Mouse (Mus musculus) embryonic facial prominence, embryonic 11.5 days (tissue): ENCODE results near the gene Wipf1. TPM values are rescaled to one million over a fixed set of nuclear protein-coding genes. Genes with fewer than 3 reads are reported as not detected.

Experiments
- ATAC-seq: fragments of 200-750 bp; cut with Nextera tagmentation; replicated peaks from 2 replicates; pipeline ENCODE4 v1.8.0; 2017; ENCODE audit warnings: low read depth; ENCODE audit not compliant: insufficient number of reproducible peaks, low FRiP score, low TSS enrichment
- DNase-seq: peaks from one replicate; pipeline ENCODE4 v3.0.0-alpha.2; 2015; ENCODE audit warnings: low spot score
- H3K27ac ChIP-seq: fragments of 300-500 bp; sonication (generic); replicated peaks from 2 replicates; pipeline ENCODE4 v1.5.1; 2014; ENCODE audit warnings: mild to moderate bottlenecking, low read depth, low read length, control low read depth
- H3K27me3 ChIP-seq: fragments of 300-500 bp; sonication (generic); 2 replicates; pipeline ENCODE4 v1.6.1; 2014; ENCODE audit warnings: mild to moderate bottlenecking, low read length, moderate library complexity, mixed read lengths; ENCODE audit not compliant: control insufficient read depth, insufficient read depth
- H3K36me3 ChIP-seq: fragments of 300-500 bp; sonication (generic); replicated peaks from 2 replicates; pipeline ENCODE4 v1.6.1; 2014; ENCODE audit warnings: low read depth, mild to moderate bottlenecking, low read length, moderate library complexity, mixed read lengths; ENCODE audit not compliant: control insufficient read depth, insufficient read depth
- H3K4me1 ChIP-seq: fragments of 300-500 bp; sonication (generic); 2 replicates; pipeline ENCODE4 v1.6.1; 2014; ENCODE audit warnings: low read length, mixed read lengths; ENCODE audit not compliant: control insufficient read depth, insufficient read depth
- H3K4me2 ChIP-seq: fragments of 300-500 bp; sonication (generic); 2 replicates; pipeline ENCODE4 v1.6.1; 2014; ENCODE audit warnings: low read depth, mild to moderate bottlenecking, control low read depth, low read length, moderate library complexity
- H3K4me3 ChIP-seq: fragments of 300-500 bp; sonication (generic); 2 replicates; pipeline ENCODE4 v1.5.1; 2014; ENCODE audit warnings: low read depth, low read length, control low read depth
- H3K9ac ChIP-seq: fragments of 300-500 bp; sonication (generic); replicated peaks from 2 replicates; pipeline ENCODE4 v1.6.1; 2014; ENCODE audit warnings: mild to moderate bottlenecking, control low read depth, low read length
- H3K9me3 ChIP-seq: fragments of 300-500 bp; sonication (generic); replicated peaks from 2 replicates; pipeline ENCODE4 v1.6.1; 2016; ENCODE audit warnings: mild to moderate bottlenecking, low read length, inconsistent platforms, mixed read lengths; ENCODE audit not compliant: control insufficient read depth
- WGBS: fragments of 180-500 bp; shearing (Covaris S2); extraction: QIAGEN DNeasy Blood & Tissue Kit; methylation state at CpG from one replicate; pipeline ENCODE4 v1.1.7; 2014; 5-methylcytosine and 5-hydroxymethylcytosine counted together
- polyA plus RNA-seq: library from polyadenylated mRNA; unstranded; fragments of >200 nt; fragmentation: Nextera tagmentation; extraction: Ambion mirVana; gene quantifications from 2 replicates; pipeline ENCODE4 v1.2.1, GENCODE M21; 2014

Wipf1 gene
- polyA plus RNA-seq, 1 experiment from 2014 or later, result 17.5 TPM

- Histone ChIP-seq H3K4me2 (no peak overlapping the region), H3K4me1 (no peaks in the 10 kb centered on the region), H3K9me3 (no peaks in the 10 kb centered on the region), H3K4me3 (no peak overlapping the region), H3K27me3 (no peaks in the 10 kb centered on the region), H3K9ac (no peak overlapping the region), H3K27ac (no peak overlapping the region), H3K36me3 (no peaks in the 10 kb centered on the region)
- 42% methylated on average over 5 of the region's 5 CpGs for WGBS
- no peak for ATAC-seq
- DNase-seq, result no peak
These were observed 113.6 kb downstream of the Wipf1 start for GRCm38 (mm10) chr2:73415892-73416291.

- Histone ChIP-seq H3K27ac (no peak overlapping the region), H3K9ac (no peak overlapping the region), H3K9me3 (no peaks in the 10 kb centered on the region), H3K4me2 (no peak overlapping the region), H3K4me1 (no peaks in the 10 kb centered on the region), H3K27me3 (no peaks in the 10 kb centered on the region), H3K36me3 (no peaks in the 10 kb centered on the region), H3K4me3 (no peak overlapping the region)
- WGBS, result 93% methylated on average over 8 of the region's 8 CpGs
- no peak for DNase-seq
- no peak for ATAC-seq
These were observed 119.5 kb downstream of the Wipf1 start for GRCm38 (mm10) chr2:73410076-73410475.

- no peak for DNase-seq
- Histone ChIP-seq H3K27me3 (no peaks in the 10 kb centered on the region), H3K4me3 (no peak overlapping the region), H3K27ac (no peak overlapping the region), H3K9me3 (no peaks in the 10 kb centered on the region), H3K4me1 (no peaks in the 10 kb centered on the region), H3K9ac (no peak overlapping the region), H3K4me2 (no peak overlapping the region), H3K36me3 (no peaks in the 10 kb centered on the region)
- 67% methylated on average over 4 of the region's 4 CpGs for WGBS
- ATAC-seq, result no peak
These were observed 121.9 kb downstream of the Wipf1 start for GRCm38 (mm10) chr2:73407662-73408061.

GRCm38 (mm10) chr2:73406336-73406915 is 123.1 kb downstream of the Wipf1 start:
- H3K36me3 ChIP-seq, result no peaks in the 10 kb centered on the region
- H3K9ac ChIP-seq, result no peak overlapping the region
- no peak overlapping the region for H3K4me2 ChIP-seq
- no peaks in the 10 kb centered on the region for H3K4me1 ChIP-seq
- 91% methylated on average over 9 of the region's 9 CpGs for WGBS
- H3K27ac ChIP-seq, result no peak overlapping the region
- ATAC-seq, result no peak
- H3K27me3 ChIP-seq, result no peaks in the 10 kb centered on the region
- DNase-seq, result no peak
- no peak overlapping the region for H3K4me3 ChIP-seq
- H3K9me3 ChIP-seq, result no peaks in the 10 kb centered on the region

- H3K9me3 ChIP-seq, result no peaks in the 10 kb centered on the region
- 90% methylated on average over 7 of the region's 7 CpGs for WGBS
- no peak overlapping the region for H3K4me3 ChIP-seq
- H3K27ac ChIP-seq, result no peak overlapping the region
- no peak for DNase-seq
- H3K27me3 ChIP-seq, result no peaks in the 10 kb centered on the region
- no peak for ATAC-seq
- H3K9ac ChIP-seq, result no peak overlapping the region
- H3K36me3 ChIP-seq, result no peaks in the 10 kb centered on the region
- H3K4me2 ChIP-seq, result no peak overlapping the region
- no peaks in the 10 kb centered on the region for H3K4me1 ChIP-seq
These were observed 124.6 kb downstream of the Wipf1 start for GRCm38 (mm10) chr2:73404980-73405379.

- WGBS, result 89% methylated on average over 9 of the region's 9 CpGs
- H3K27me3 ChIP-seq, result no peaks in the 10 kb centered on the region
- ATAC-seq, result no peak
- H3K36me3 ChIP-seq, result no peaks in the 10 kb centered on the region
- no peak overlapping the region for H3K4me3 ChIP-seq
- no peak overlapping the region for H3K27ac ChIP-seq
- no peak for DNase-seq
- no peak overlapping the region for H3K9ac ChIP-seq
- no peaks in the 10 kb centered on the region for H3K4me1 ChIP-seq
- no peak overlapping the region for H3K4me2 ChIP-seq
- no peaks in the 10 kb centered on the region for H3K9me3 ChIP-seq
These were observed 125.1 kb downstream of the Wipf1 start for GRCm38 (mm10) chr2:73404442-73404841.

GRCm38 (mm10) chr2:73403385-73404013 is 126.0 kb downstream of the Wipf1 start:
- no peaks in the 10 kb centered on the region for H3K27me3 ChIP-seq
- H3K4me1 ChIP-seq, result no peaks in the 10 kb centered on the region
- H3K9ac ChIP-seq, result no peak overlapping the region
- H3K4me3 ChIP-seq, result no peak overlapping the region
- DNase-seq (peak; percentile 47), ATAC-seq (no peak)
- H3K9me3 ChIP-seq, result no peaks in the 10 kb centered on the region
- no peaks in the 10 kb centered on the region for H3K36me3 ChIP-seq
- H3K27ac ChIP-seq, result no peak overlapping the region
- WGBS, result 81% methylated on average over 15 of the region's 15 CpGs
- H3K4me2 ChIP-seq, result no peak overlapping the region

GRCm38 (mm10) chr2:73401689-73402088 is 127.8 kb downstream of the Wipf1 start:
- 58% methylated on average over 1 of the region's 1 CpGs for WGBS
- DNase-seq (no peak), ATAC-seq (no peak)
- Histone ChIP-seq H3K36me3 (no peaks in the 10 kb centered on the region), H3K9me3 (no peaks in the 10 kb centered on the region), H3K27me3 (no peaks in the 10 kb centered on the region), H3K4me3 (no peak overlapping the region), H3K27ac (no peak overlapping the region), H3K4me1 (no peaks in the 10 kb centered on the region), H3K4me2 (no peak overlapping the region), H3K9ac (no peak overlapping the region)
